Mouse (Mus musculus) midbrain, embryonic 14.5 days (tissue): Measurements from ENCODE around the gene Itgb7. TPM values are rescaled to one million over a fixed set of nuclear protein-coding genes. Genes with fewer than 3 reads are reported as not detected.
A peak's percentile ranks its signal among the peaks of the same experiment; 100 is the strongest.

Experiments
- ATAC-seq: fragments of 200-750 bp; cut with Nextera tagmentation; 2 replicates; pipeline ENCODE4 v1.8.0; 2017; ENCODE audit warnings: moderate number of reproducible peaks, moderate library complexity; ENCODE audit not compliant: low FRiP score, low TSS enrichment
- DNase-seq: peaks from one replicate; pipeline ENCODE4 v3.0.0-alpha.2; 2015
- H3K27ac ChIP-seq: fragments of 300-500 bp; sonication (generic); replicated peaks from 2 replicates; pipeline ENCODE4 v1.5.1; 2014; ENCODE audit warnings: mild to moderate bottlenecking, low read depth, low read length, moderate library complexity
- H3K27me3 ChIP-seq: fragments of 300-500 bp; sonication (generic); 2 replicates; pipeline ENCODE4 v1.6.1; 2014; ENCODE audit warnings: low read length, control low read depth, mixed read lengths; ENCODE audit not compliant: control insufficient read depth, insufficient read depth
- H3K36me3 ChIP-seq: fragments of 300-500 bp; sonication (generic); 2 replicates; pipeline ENCODE4 v1.6.1; 2014; ENCODE audit warnings: low read length, control low read depth; ENCODE audit not compliant: control insufficient read depth, insufficient read depth
- H3K4me1 ChIP-seq: fragments of 300-500 bp; sonication (generic); 2 replicates; pipeline ENCODE4 v1.6.1; 2014; ENCODE audit warnings: mild to moderate bottlenecking, antibody characterized with exemption, low read length, control low read depth; ENCODE audit not compliant: control insufficient read depth, insufficient read depth
- H3K4me2 ChIP-seq: fragments of 300-500 bp; sonication (generic); 2 replicates; pipeline ENCODE4 v1.6.1; 2014; ENCODE audit warnings: mild to moderate bottlenecking, low read length, moderate library complexity
- H3K4me3 ChIP-seq: fragments of 300-500 bp; sonication (generic); replicated peaks from 2 replicates; pipeline ENCODE4 v1.5.1; 2014; ENCODE audit warnings: low read depth, low read length
- H3K9ac ChIP-seq: fragments of 300-500 bp; sonication (generic); replicated peaks from 2 replicates; pipeline ENCODE4 v1.6.1; 2014; ENCODE audit warnings: mild to moderate bottlenecking, low read length, moderate library complexity
- H3K9me3 ChIP-seq: fragments of 300-500 bp; sonication (generic); 2 replicates; pipeline ENCODE4 v1.6.1; 2016; ENCODE audit warnings: low read length, control low read depth, mixed read lengths; ENCODE audit not compliant: control insufficient read depth
- WGBS: fragments of 180-500 bp; shearing (Covaris S2); extraction: QIAGEN DNeasy Blood & Tissue Kit; methylation state at CpG from one replicate; pipeline ENCODE4 v1.1.7; 2014; 5-methylcytosine and 5-hydroxymethylcytosine counted together
- polyA plus RNA-seq: library from polyadenylated mRNA; unstranded; fragments of >200 nt; fragmentation: Nextera tagmentation; extraction: Ambion mirVana; gene quantifications from 2 replicates; pipeline ENCODE4 v1.2.1, GENCODE M21; 2014

Itgb7 gene
- polyA plus RNA-seq, 1 experiment from 2014 or later: 0.78 TPM

GRCm38 (mm10) chr15:102245891-102246741 is 14.4 kb upstream of the Itgb7 start:
- Histone ChIP-seq H3K36me3 (no peaks in the 10 kb centered on the region), H3K27me3 (peaks cover 63% of the 10 kb centered on the region)
- peak; percentile 83; the same call in 1 of the 2 replicates for ATAC-seq

GRCm38 (mm10) chr15:102245461-102245881 is 13.7 kb upstream of the Itgb7 start:
- no peaks in the 10 kb centered on the region for H3K36me3 ChIP-seq
- H3K9me3 ChIP-seq: no peaks in the 10 kb centered on the region
- DNase-seq: no peak
- WGBS: 4% methylated on average over 14 of the region's 14 CpGs
- ATAC-seq: no peak
- peak overlapping the region; percentile 55 for H3K4me3 ChIP-seq
- H3K27ac ChIP-seq: no peak overlapping the region
- H3K9ac ChIP-seq: peak overlapping the region; percentile 53
- peak overlapping the region; percentile 96 for H3K4me2 ChIP-seq
- H3K4me1 ChIP-seq: peaks cover 13% of the 10 kb centered on the region; the same call in 1 of the 2 replicates
- H3K27me3 ChIP-seq: peaks cover 63% of the 10 kb centered on the region

More at GRCm38 (mm10) chr15:102245891-102246741, 14.4 kb upstream of the Itgb7 start:
- peak overlapping the region; percentile 96 for H3K4me2 ChIP-seq
- under 1% methylated on average over 44 of the region's 44 CpGs for WGBS
- peak overlapping the region; percentile 71 for H3K27ac ChIP-seq
- peak overlapping the region; percentile 53 for H3K9ac ChIP-seq
- peak overlapping the region; percentile 55 for H3K4me3 ChIP-seq
- peak; percentile 85 for DNase-seq
- H3K9me3 ChIP-seq: no peaks in the 10 kb centered on the region
- peaks cover 13% of the 10 kb centered on the region; the same call in 1 of the 2 replicates for H3K4me1 ChIP-seq

- 8% methylated on average over 17 of the region's 19 CpGs for WGBS
- H3K4me1 ChIP-seq: peaks cover 13% of the 10 kb centered on the region; the same call in 1 of the 2 replicates
These were observed 12.8 kb upstream of the Itgb7 start for GRCm38 (mm10) chr15:102244306-102245191.

GRCm38 (mm10) chr15:102243229-102244190 is 11.8 kb upstream of the Itgb7 start:
- ATAC-seq: no peak
- peaks cover 46% of the 10 kb centered on the region for H3K27me3 ChIP-seq
- H3K4me2 ChIP-seq: peak overlapping the region; percentile 15; the same call in 1 of the 2 replicates
- H3K36me3 ChIP-seq: no peaks in the 10 kb centered on the region
- H3K4me3 ChIP-seq: no peak overlapping the region
- peaks cover 13% of the 10 kb centered on the region; the same call in 1 of the 2 replicates for H3K4me1 ChIP-seq
- no peak for DNase-seq
- H3K9ac ChIP-seq: no peak overlapping the region
- 10% methylated on average over 22 of the region's 22 CpGs for WGBS
- H3K9me3 ChIP-seq: no peaks in the 10 kb centered on the region
- no peak overlapping the region for H3K27ac ChIP-seq

More at GRCm38 (mm10) chr15:102244306-102245191, 12.8 kb upstream of the Itgb7 start:
- Histone ChIP-seq H3K9ac (no peak overlapping the region), H3K4me3 (peak overlapping the region; percentile 55; the same call in 1 of the 2 replicates), H3K4me2 (peak overlapping the region; percentile 96), H3K36me3 (no peaks in the 10 kb centered on the region), H3K9me3 (no peaks in the 10 kb centered on the region), H3K27ac (no peak overlapping the region), H3K27me3 (peaks cover 57% of the 10 kb centered on the region)
- ATAC-seq (no peak), DNase-seq (no peak)

- WGBS: 27% methylated on average over 12 of the region's 12 CpGs
- peaks cover 40% of the 10 kb centered on the region for H3K27me3 ChIP-seq
These were observed 10.9 kb upstream of the Itgb7 start for GRCm38 (mm10) chr15:102242404-102243228.

GRCm38 (mm10) chr15:102240607-102241006 is 8.9 kb upstream of the Itgb7 start:
- Histone ChIP-seq H3K4me1 (0 out of 2 replicates have a peak, but pooled peaks cover 1% of the 10 kb centered on the region), H3K27ac (no peak overlapping the region), H3K36me3 (no peaks in the 10 kb centered on the region), H3K4me3 (no peak overlapping the region), H3K4me2 (no peak overlapping the region), H3K9me3 (no peaks in the 10 kb centered on the region), H3K27me3 (peaks cover 32% of the 10 kb centered on the region), H3K9ac (no peak overlapping the region)
- ATAC-seq (no peak), DNase-seq (no peak)
- 72% methylated on average over 4 of the region's 4 CpGs for WGBS

More at GRCm38 (mm10) chr15:102242404-102243228, 10.9 kb upstream of the Itgb7 start:
- Histone ChIP-seq H3K36me3 (no peaks in the 10 kb centered on the region), H3K27ac (no peak overlapping the region), H3K4me3 (no peak overlapping the region), H3K4me1 (peaks cover 12% of the 10 kb centered on the region; the same call in 1 of the 2 replicates), H3K9ac (no peak overlapping the region), H3K4me2 (no peak overlapping the region), H3K9me3 (no peaks in the 10 kb centered on the region)
- ATAC-seq (no peak), DNase-seq (no peak)

- DNase-seq: no peak
- WGBS: 75% methylated on average over 11 of the region's 11 CpGs
- Histone ChIP-seq H3K9me3 (no peaks in the 10 kb centered on the region), H3K4me3 (no peak overlapping the region), H3K4me2 (no peak overlapping the region), H3K9ac (no peak overlapping the region), H3K27ac (no peak overlapping the region), H3K36me3 (no peaks in the 10 kb centered on the region), H3K4me1 (0 out of 2 replicates have a peak, but pooled peaks cover 6% of the 10 kb centered on the region), H3K27me3 (peaks cover 25% of the 10 kb centered on the region)
- ATAC-seq: no peak
These were observed 8.1 kb upstream of the Itgb7 start for GRCm38 (mm10) chr15:102239851-102240250.
